Mouse (Mus musculus): ENCODE data around the gene Aars. TPM values are rescaled to one million over a fixed set of nuclear protein-coding genes. Genes with fewer than 3 reads are reported as not detected.

Gene Aars
- polyA plus RNA-seq, 1 experiment, result 70.9 TPM

DNA sequence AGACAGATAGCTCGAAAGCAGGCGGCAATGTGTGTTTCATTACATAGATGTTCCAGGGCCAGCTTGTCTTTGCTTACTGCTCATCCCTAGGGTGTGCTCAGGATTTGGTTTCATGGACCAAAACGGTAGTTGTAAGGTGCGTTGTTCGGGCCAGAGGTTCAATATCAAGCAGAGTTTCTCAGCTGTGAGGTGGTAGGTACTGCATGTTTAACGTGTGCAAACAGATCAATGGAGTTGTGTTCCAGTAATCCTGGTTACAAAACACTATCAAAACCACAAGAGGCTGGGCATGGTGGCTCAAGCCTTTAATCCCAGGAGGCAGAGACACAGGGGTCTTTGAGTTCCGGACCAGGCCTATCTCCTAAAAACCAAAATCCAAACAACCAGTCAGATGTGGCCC lies 16.2 kb downstream of the Aars start:
- TF ChIP-seq POLR2A (IDR thresholded peaks at IDR 0.05; ENCODE audit: extremely low read depth, insufficient read depth, low read length) (no peak), CTCF (IDR thresholded peaks at IDR 0.05; ENCODE audit: extremely low read depth, insufficient read depth, low read length) (no peak)
- no peak overlapping the region for H3K27ac ChIP-seq (ENCODE audit: insufficient read depth, low read length)
- H3K4me3 ChIP-seq (ENCODE audit: insufficient read depth, low read length), result no peak overlapping the region
- no peaks in the 10 kb centered on the region for H3K4me1 ChIP-seq (ENCODE audit: control insufficient read depth, insufficient read depth, low read length)

DNA sequence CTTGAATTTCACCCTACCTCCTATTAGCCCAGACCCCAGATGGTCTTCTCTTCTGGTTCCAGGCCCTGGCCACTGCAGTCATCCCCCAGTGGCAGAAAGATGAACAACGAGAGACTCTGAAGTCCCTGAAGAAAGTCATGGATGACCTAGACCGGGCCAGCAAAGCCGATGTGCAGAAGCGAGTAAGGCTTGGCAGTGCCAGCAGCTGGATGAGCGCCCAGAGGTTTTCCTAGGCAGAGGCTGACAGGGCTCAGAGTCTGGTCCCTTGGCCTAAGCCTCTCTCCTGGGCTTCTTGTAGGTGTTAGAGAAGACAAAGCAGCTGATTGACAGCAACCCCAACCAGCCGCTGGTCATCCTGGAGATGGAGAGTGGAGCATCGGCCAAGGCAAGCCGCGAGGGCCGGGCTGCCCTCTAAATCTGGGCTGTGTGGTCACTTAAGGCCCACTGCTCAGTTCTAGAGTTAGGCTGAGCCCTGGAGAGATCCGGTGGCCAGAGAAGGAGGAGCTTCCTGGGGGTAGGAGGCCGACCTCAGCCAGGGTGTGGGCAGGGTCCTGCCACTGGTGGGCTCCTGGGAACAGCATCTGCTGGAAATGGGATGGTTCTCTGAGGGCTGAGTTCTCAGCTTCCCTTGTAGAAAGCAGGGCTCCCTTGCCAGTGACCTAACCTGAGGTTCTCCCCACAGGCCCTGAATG lies 21.0 kb downstream of the Aars start:
- no peak overlapping the region for H3K27ac ChIP-seq (ENCODE audit: insufficient read depth, low read length)
- no peaks in the 10 kb centered on the region for H3K4me1 ChIP-seq (ENCODE audit: control insufficient read depth, insufficient read depth, low read length)
- H3K4me3 ChIP-seq (ENCODE audit: insufficient read depth, low read length), result no peak overlapping the region
- TF ChIP-seq POLR2A (IDR thresholded peaks at IDR 0.05; ENCODE audit: extremely low read depth, insufficient read depth, low read length) (no peak), CTCF (IDR thresholded peaks at IDR 0.05; ENCODE audit: extremely low read depth, insufficient read depth, low read length) (no peak)

DNA sequence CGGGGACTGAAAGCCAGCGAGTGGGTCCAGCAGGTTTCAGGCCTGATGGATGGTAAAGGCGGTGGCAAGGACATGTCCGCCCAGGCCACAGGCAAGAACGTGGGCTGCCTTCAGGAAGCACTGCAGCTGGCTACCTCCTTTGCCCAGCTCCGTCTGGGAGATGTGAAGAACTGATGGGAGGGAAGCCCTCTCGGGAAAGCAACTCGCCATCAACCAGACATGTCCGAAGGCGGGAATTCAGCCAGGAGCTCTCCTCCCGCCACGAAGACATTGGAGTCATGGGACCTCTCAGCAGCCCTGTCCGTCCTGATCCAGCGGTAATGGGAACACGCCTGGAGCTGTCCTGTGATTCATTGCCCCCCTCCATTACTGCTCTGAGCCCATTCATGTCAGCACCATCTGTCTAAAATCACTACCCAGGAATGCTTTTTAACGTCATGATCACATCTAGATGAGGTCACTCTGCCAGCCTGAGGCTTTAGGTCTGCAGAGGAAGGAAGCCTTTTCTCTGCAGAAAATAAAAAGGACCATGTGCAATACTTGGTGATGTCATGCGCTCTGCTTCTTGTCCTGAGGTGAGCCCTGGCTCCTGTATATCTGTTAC lies 22.2 kb downstream of the Aars start:
- H3K4me3 ChIP-seq (ENCODE audit: insufficient read depth, low read length), result no peak overlapping the region
- no peaks in the 10 kb centered on the region for H3K4me1 ChIP-seq (ENCODE audit: control insufficient read depth, insufficient read depth, low read length)
- TF ChIP-seq CTCF (IDR thresholded peaks at IDR 0.05; ENCODE audit: extremely low read depth, insufficient read depth, low read length) (no peak), POLR2A (IDR thresholded peaks at IDR 0.05; ENCODE audit: extremely low read depth, insufficient read depth, low read length) (no peak)
- no peak overlapping the region for H3K27ac ChIP-seq (ENCODE audit: insufficient read depth, low read length)

DNA sequence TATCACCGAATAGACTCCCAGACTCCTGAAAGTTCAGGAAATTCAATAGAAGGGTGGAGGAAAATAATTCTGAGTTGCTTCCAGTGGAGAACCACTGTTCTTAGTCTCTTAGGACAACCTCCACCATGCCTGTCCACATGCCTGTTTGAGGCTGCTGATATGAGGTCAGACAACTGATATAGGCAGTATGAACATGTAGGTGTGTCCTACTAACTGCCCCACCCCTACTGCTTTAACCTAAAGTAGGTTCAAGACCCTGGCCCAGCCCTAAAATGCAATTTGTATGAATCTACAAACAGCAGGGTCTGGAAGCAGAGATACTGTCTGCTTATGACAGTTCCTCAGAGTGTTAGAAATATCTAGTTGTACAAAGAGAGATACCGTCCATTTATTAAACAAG lies 22.7 kb downstream of the Aars start:
- Histone ChIP-seq H3K4me3 (ENCODE audit: insufficient read depth, low read length) (no peak overlapping the region; the same call in 1 of the 2 replicates), H3K27ac (ENCODE audit: insufficient read depth, low read length) (no peak overlapping the region), H3K4me1 (ENCODE audit: control insufficient read depth, insufficient read depth, low read length) (no peaks in the 10 kb centered on the region)
- TF ChIP-seq CTCF (IDR thresholded peaks at IDR 0.05; ENCODE audit: extremely low read depth, insufficient read depth, low read length), result no peak
- TF ChIP-seq POLR2A (IDR thresholded peaks at IDR 0.05; ENCODE audit: extremely low read depth, insufficient read depth, low read length), result no peak

DNA sequence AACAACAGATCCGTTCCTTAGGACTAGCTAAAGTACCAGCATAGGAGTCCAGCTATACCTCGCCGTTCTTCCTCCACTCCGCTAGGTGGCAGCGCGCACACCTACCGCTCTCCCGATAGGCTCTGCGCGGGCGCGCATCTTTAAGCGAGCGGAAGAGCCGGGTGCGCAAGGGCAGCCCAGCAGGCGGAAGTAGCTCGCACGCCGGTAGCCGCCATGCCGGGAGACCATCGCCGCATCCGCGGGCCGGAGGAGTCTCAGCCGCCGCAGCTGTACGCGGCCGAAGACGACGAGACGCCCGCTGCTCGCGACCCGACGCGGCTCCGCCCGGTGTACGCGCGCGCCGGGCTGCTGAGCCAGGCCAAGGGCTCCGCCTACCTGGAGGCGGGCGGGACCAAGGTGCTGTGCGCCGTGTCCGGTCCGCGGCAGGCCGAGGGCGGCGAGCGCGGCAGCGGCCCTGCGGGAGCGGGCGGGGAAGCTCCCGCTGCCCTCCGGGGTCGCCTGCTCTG lies 23.3 kb downstream of the Aars start, which contains the start of gene Exosc6:
TSS of gene Exosc6 (plus strand) at position 182 of the 506 bp plus-strand sequence.
- Histone ChIP-seq H3K4me1 (ENCODE audit: control insufficient read depth, insufficient read depth, low read length) (no peaks in the 10 kb centered on the region), H3K27ac (ENCODE audit: insufficient read depth, low read length) (peak within 1 kb of the TSS; percentile 72), H3K4me3 (ENCODE audit: insufficient read depth, low read length) (peak within 1 kb of the TSS; percentile 66)
- TF ChIP-seq CTCF (IDR thresholded peaks at IDR 0.05; ENCODE audit: extremely low read depth, insufficient read depth, low read length), result peak; percentile 85
- peak; percentile 38; the same call in 1 of the 2 replicates for TF ChIP-seq POLR2A (IDR thresholded peaks at IDR 0.05; ENCODE audit: extremely low read depth, insufficient read depth, low read length)

DNA sequence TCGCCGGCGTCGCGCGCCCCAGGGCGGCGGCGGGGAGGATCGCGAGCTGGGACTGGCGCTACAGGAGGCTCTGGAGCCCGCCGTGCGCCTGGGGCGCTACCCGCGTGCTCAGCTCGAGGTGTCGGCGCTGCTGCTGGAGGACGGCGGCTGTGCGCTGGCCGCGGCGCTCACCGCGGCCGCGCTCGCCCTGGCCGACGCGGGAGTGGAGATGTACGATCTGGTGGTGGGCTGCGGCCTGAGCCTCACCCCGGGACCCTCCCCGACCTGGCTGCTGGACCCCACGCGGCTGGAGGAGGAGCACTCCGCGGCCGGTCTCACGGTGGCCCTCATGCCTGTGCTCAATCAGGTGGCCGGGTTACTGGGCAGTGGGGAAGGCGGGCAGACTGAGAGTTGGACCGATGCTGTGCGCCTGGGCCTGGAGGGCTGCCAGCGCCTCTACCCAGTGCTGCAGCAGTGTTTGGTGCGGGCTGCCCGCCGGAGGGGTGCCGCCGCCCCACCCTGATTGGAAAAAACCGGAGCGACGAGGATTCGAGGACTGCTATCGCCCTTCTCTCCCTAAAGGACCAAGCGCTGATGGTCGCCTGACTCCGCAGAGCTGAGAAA lies 23.8 kb downstream of the Aars start:
- H3K4me3 ChIP-seq (ENCODE audit: insufficient read depth, low read length), result peak overlapping the region; percentile 66
- TF ChIP-seq POLR2A (IDR thresholded peaks at IDR 0.05; ENCODE audit: extremely low read depth, insufficient read depth, low read length) (no peak), CTCF (IDR thresholded peaks at IDR 0.05; ENCODE audit: extremely low read depth, insufficient read depth, low read length) (no peak)
- H3K27ac ChIP-seq (ENCODE audit: insufficient read depth, low read length), result peak overlapping the region; percentile 72

DNA sequence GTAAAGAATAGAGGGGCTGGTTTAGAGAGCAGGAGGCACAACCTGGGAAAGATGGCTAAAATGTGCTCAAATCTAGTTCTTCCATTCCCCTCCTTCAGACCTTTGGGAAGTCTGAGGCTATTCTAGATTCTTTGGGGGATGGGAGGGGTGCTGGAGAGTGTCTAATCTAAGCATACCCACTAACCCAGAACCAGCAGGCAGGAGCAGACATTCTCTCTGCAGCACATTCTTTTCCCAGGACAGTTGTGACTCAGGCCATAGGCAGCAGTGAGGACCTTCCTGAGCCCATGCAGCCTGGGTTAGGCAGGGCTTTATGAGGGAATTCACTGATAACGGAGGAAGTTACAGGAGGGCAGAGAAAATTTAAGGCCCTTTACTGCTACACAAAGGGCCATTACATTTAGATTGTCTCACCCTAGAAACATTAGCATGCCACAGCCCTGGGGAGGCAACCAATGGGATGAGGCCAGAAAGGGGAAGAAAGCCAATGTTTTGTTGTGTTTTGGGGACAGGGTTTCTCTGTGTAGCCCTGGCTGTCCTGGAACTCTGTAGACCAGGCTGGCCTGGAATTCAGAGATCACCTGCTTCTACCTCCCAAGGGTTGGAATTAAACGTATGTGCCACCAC lies 26.1 kb downstream of the Aars start:
- Histone ChIP-seq H3K27ac (ENCODE audit: insufficient read depth, low read length) (no peak overlapping the region), H3K4me3 (ENCODE audit: insufficient read depth, low read length) (no peak overlapping the region), H3K4me1 (ENCODE audit: control insufficient read depth, insufficient read depth, low read length) (no peaks in the 10 kb centered on the region)
- no peak for TF ChIP-seq POLR2A (IDR thresholded peaks at IDR 0.05; ENCODE audit: extremely low read depth, insufficient read depth, low read length)
- TF ChIP-seq CTCF (IDR thresholded peaks at IDR 0.05; ENCODE audit: extremely low read depth, insufficient read depth, low read length), result no peak

More for the DNA sequence above, 23.8 kb downstream of the Aars start:
- H3K4me1 ChIP-seq (ENCODE audit: control insufficient read depth, insufficient read depth, low read length), result no peaks in the 10 kb centered on the region

DNA sequence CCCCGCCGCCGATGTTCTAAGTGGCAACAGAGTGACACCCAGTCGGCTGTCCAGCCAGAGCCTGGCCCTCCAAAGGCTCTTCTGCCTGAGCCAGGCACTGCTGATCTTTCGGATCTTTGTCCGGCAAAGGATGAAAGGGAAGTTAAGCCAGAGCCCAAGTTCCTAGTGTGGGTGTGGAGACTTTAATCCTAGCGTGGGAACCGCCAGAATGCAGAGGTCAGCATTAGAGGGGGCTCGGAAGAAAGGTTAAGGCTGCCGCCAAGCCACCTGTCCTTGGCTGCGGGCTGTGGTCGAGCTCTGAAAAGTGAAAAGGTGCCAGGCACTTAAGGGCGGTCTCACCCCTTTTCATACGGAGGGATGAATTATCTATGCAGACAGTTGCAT lies 28.7 kb downstream of the Aars start:
- H3K4me1 ChIP-seq (ENCODE audit: control insufficient read depth, insufficient read depth, low read length), result no peaks in the 10 kb centered on the region
- no peak overlapping the region for H3K27ac ChIP-seq (ENCODE audit: insufficient read depth, low read length)
- no peak for TF ChIP-seq CTCF (IDR thresholded peaks at IDR 0.05; ENCODE audit: extremely low read depth, insufficient read depth, low read length)
- TF ChIP-seq POLR2A (IDR thresholded peaks at IDR 0.05; ENCODE audit: extremely low read depth, insufficient read depth, low read length), result no peak
- H3K4me3 ChIP-seq (ENCODE audit: insufficient read depth, low read length), result peak overlapping the region; percentile 80

DNA sequence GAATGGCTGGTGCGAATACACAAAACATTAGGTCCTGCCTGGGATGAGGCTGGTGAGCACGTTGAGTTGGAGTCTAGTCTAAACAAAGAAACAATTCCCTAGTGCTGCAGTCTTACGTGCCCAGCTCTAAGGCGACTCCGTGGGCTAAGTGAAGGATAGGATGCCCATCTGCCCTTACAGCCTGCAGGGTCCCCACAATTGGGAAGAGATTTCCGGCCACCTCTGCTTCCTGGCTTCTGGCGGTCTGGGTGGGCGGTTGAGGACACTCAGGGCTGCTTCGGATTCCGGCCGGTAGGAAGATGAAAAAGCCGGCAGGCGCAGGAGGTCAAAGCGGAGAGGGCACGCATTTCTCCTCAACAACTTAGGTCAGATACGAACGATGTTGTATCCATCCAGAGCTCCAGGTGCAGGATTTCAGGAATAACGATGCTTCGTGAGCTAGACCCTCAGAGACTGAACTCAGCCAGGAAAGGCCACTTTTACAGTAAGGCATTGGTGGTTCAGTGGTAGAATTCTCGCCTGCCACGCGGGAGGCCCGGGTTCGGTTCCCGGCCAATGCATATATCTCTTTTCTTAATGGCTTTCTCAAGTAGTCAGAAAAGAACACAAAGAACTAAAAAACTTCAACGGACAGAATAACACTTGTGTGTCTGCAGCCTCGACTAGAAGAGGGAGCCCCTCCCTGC lies 29.3 kb downstream of the Aars start:
- Histone ChIP-seq H3K4me3 (ENCODE audit: insufficient read depth, low read length) (peak overlapping the region; percentile 80), H3K4me1 (ENCODE audit: control insufficient read depth, insufficient read depth, low read length) (no peaks in the 10 kb centered on the region), H3K27ac (ENCODE audit: insufficient read depth, low read length) (no peak overlapping the region)
- TF ChIP-seq CTCF (IDR thresholded peaks at IDR 0.05; ENCODE audit: extremely low read depth, insufficient read depth, low read length) (no peak), POLR2A (IDR thresholded peaks at IDR 0.05; ENCODE audit: extremely low read depth, insufficient read depth, low read length) (no peak)
